In genomic region chr6:125196301-125196700, GRCm38 (mm10) we compare ENCODE assay signal across 21 mouse cellular contexts. TPM values are rescaled to one million over a fixed set of nuclear protein-coding genes. Genes with fewer than 3 reads are reported as not detected.
A peak's percentile ranks its signal among the peaks of the same experiment; 100 is the strongest.
DNase-seq lines count a peak whose midpoint lies in the region; ATAC-seq and TF ChIP-seq lines count a peak whose summit lies in the region.
"Had no signal": no experiment of that assay in that cellular context is flagged by ENCODE, and none has a peak within 500 bp of the region (broad histone marks: within the 10 kb centered on the region; RNA-seq: fewer than 3 reads in every experiment).

No protein-coding gene starts in this region.

- peaks cover 9% of the 10 kb centered on the region for H3K36me3 ChIP-seq in heart, adult 2 months (ENCODE audit: control insufficient read depth, insufficient read depth, low read length)
- no peaks in the 10 kb centered on the region for H3K36me3 ChIP-seq in testis, adult 2 months (ENCODE audit: control insufficient read depth, insufficient read depth, low read length)
- H3K36me3 ChIP-seq in midbrain, postnatal 0 days (ENCODE audit: insufficient read depth, low read length) = no peaks in the 10 kb centered on the region; the same call in none of the 2 replicates

- TF ChIP-seq POLR2A in heart, adult 2 months (IDR thresholded peaks at IDR 0.05; ENCODE audit: insufficient read depth, low read depth, low read length) = 0 out of 2 replicates have a peak, but pooled peaks have one; percentile 17
- no peak for TF ChIP-seq POLR2A in testis, adult 2 months (IDR thresholded peaks at IDR 0.05; ENCODE audit: control insufficient read depth, low read depth, low read length)

- WGBS in heart, adult 2 months = 72% methylated on average over 3 of the region's 3 CpGs
- WGBS in midbrain, postnatal 0 days = 24% methylated on average over 3 of the region's 3 CpGs

- no peak for TF ChIP-seq EP300 in heart, adult 2 months (IDR thresholded peaks at IDR 0.05; ENCODE audit: insufficient read depth, low read depth, low read length)

- ATAC-seq in midbrain, postnatal 0 days (ENCODE audit: low FRiP score) = no peak
- ATAC-seq: activated CD4-positive, CD25-positive, alpha-beta regulatory T cell, adult 4 months; CD4-positive, CD25-positive, alpha-beta regulatory T cell, adult 4 months had no signal

- no peak for TF ChIP-seq CTCF in heart, adult 2 months (IDR thresholded peaks at IDR 0.05)
- TF ChIP-seq CTCF in testis, adult 2 months (IDR thresholded peaks at IDR 0.05; ENCODE audit: control insufficient read depth, insufficient read depth, insufficient replicate concordance, low read depth, low read length) = no peak
- TF ChIP-seq CTCF in midbrain, postnatal 0 days (IDR thresholded peaks at IDR 0.05) = no peak

- no peak overlapping the region; the same call in 1 of the 2 replicates for H3K27ac ChIP-seq in heart, adult 2 months
- H3K27ac ChIP-seq in testis, adult 2 months (ENCODE audit: control insufficient read depth, insufficient read depth, low read depth, low read length) = peak overlapping the region; percentile 16; the same call in 1 of the 2 replicates
- no peak overlapping the region for H3K27ac ChIP-seq in midbrain, postnatal 0 days (ENCODE audit: low read depth, low read length)
- H3K27ac ChIP-seq: hindbrain, embryonic 12.5 days had no signal

- no peaks in the 10 kb centered on the region for H3K9me3 ChIP-seq in midbrain, postnatal 0 days (ENCODE audit: low read length)
- H3K9me3 ChIP-seq: embryonic facial prominence, embryonic 13.5 days; hindbrain, embryonic 12.5 days; neural tube, embryonic 13.5 days had no signal

- no peak overlapping the region for H3K4me3 ChIP-seq in heart, adult 2 months
- H3K4me3 ChIP-seq in testis, adult 2 months (ENCODE audit: control insufficient read depth, low read depth, low read length) = no peak overlapping the region
- no peak overlapping the region for H3K4me3 ChIP-seq in midbrain, postnatal 0 days (ENCODE audit: low read depth, low read length)
- H3K4me3 ChIP-seq: embryonic facial prominence, embryonic 13.5 days; hindbrain, embryonic 12.5 days; neural tube, embryonic 13.5 days had no signal

- intact Hi-C loops in heart, adult 2 months (cut with DNase I) = no loop called here
- intact Hi-C loops in heart, postnatal 10 days (cut with DNase I) = loop anchor here (2.0 kb wide), 1 partner anchor 16 kb away; no protein-coding TSS in a partner anchor

- DNase-seq in embryo, embryonic 10.5 days (ENCODE audit: low spot score) = peak; percentile 14
- DNase-seq in embryo, embryonic 9.5 days (ENCODE audit: extremely low spot score) = no peak
- no peak for DNase-seq in heart, adult 2 months
- DNase-seq in heart, postnatal 10 days = no peak
- DNase-seq in testis, postnatal 14 days (ENCODE audit: low spot score) = no peak
- peak; percentile 11 for DNase-seq in midbrain, postnatal 0 days (ENCODE audit: low spot score)
- DNase-seq in urinary bladder, postnatal 36 days (ENCODE audit: low spot score in 2 of 2) = no peak
- DNase-seq: adrenal gland, postnatal 36 days; cerebellum, adult 18-20 months; cerebellum, postnatal 25 days; kidney, adult 8-10 months; kidney, postnatal 14 days; left cerebral cortex, postnatal 4 days; liver; lung, postnatal 10 days had no signal

- H3K79me2 ChIP-seq in heart, adult 2 months (replicated peaks; ENCODE audit: control insufficient read depth, insufficient read depth, low read length) = no peaks in the 10 kb centered on the region

- H3K9ac ChIP-seq in heart, adult 2 months (ENCODE audit: low read depth, low read length) = no peak overlapping the region
- H3K9ac ChIP-seq in midbrain, postnatal 0 days (replicated peaks; ENCODE audit: low read length, poor library complexity, severe bottlenecking) = no peak overlapping the region
- H3K9ac ChIP-seq: embryonic facial prominence, embryonic 13.5 days; neural tube, embryonic 13.5 days had no signal

- no peak overlapping the region for H3K4me2 ChIP-seq in midbrain, postnatal 0 days (ENCODE audit: low read depth, low read length, poor library complexity, severe bottlenecking)
- H3K4me2 ChIP-seq: embryonic facial prominence, embryonic 13.5 days; hindbrain, embryonic 12.5 days; neural tube, embryonic 13.5 days had no signal

- no peaks in the 10 kb centered on the region for H3K27me3 ChIP-seq in heart, adult 2 months (ENCODE audit: control insufficient read depth, insufficient read depth, low read length)
- no peaks in the 10 kb centered on the region for H3K27me3 ChIP-seq in testis, adult 2 months (ENCODE audit: control insufficient read depth, insufficient read depth, low read length)
- no peaks in the 10 kb centered on the region for H3K27me3 ChIP-seq in midbrain, postnatal 0 days (ENCODE audit: insufficient read depth, low read length)
- H3K27me3 ChIP-seq: embryonic facial prominence, embryonic 13.5 days; hindbrain, embryonic 12.5 days; neural tube, embryonic 13.5 days had no signal

- peaks cover 1% of the 10 kb centered on the region; the same call in 1 of the 2 replicates for H3K4me1 ChIP-seq in heart, adult 2 months (ENCODE audit: control insufficient read depth, insufficient read depth, low read length)
- H3K4me1 ChIP-seq in testis, adult 2 months (ENCODE audit: control insufficient read depth, insufficient read depth, low read length) = no peaks in the 10 kb centered on the region
- H3K4me1 ChIP-seq in midbrain, postnatal 0 days (ENCODE audit: insufficient read depth, low read length) = no peaks in the 10 kb centered on the region

RNA-seq across cellular contexts. Expression of gene Mrpl51, which starts 4.7 kb away (rescaled TPM):
- total RNA-seq in heart, adult 2 months (2021) = 100 to 1,000 TPM; 303 to 343 TPM
- 166 and 170 TPM in 2 replicates for polyA plus RNA-seq in heart, adult 2 months (2012; rRNA removed)
- total RNA-seq in heart, postnatal 10 days (2021) = 100 to 1,000 TPM; 272 to 283 TPM
- 171 and 194 TPM in 2 replicates for polyA plus RNA-seq in testis, adult 2 months (2012; rRNA removed)
- total RNA-seq in midbrain, postnatal 0 days (2014; rRNA removed) = 23.3 and 48.2 TPM in 2 replicates
- polyA plus RNA-seq in midbrain, postnatal 0 days (2015; fragmentation: Nextera tagmentation; extraction: Ambion mirVana) = 136 and 145 TPM in 2 replicates

RNA-seq across cellular contexts. Expression of gene Ncapd2, which starts 4.8 kb away (rescaled TPM):
- 10 to 100 TPM; 17.6 TPM for total RNA-seq in heart, adult 2 months (2021)
- 34.0 and 40.2 TPM in 2 replicates for polyA plus RNA-seq in heart, adult 2 months (2012; rRNA removed)
- 10 to 100 TPM; 42.3 to 51.8 TPM for total RNA-seq in heart, postnatal 10 days (2021)
- polyA plus RNA-seq in testis, adult 2 months (2012; rRNA removed) = 100 and 109 TPM in 2 replicates
- 29.8 and 33.7 TPM in 2 replicates for total RNA-seq in midbrain, postnatal 0 days (2014; rRNA removed)
- 18.4 and 21.0 TPM in 2 replicates for polyA plus RNA-seq in midbrain, postnatal 0 days (2015; fragmentation: Nextera tagmentation; extraction: Ambion mirVana)

RNA-seq across cellular contexts. Expression of gene Vamp1, which starts 19.1 kb away (rescaled TPM):
- 1 to 10 TPM; 4.9 to 5.3 TPM for total RNA-seq in heart, adult 2 months (2021)
- 14.1 and 20.4 TPM in 2 replicates for polyA plus RNA-seq in heart, adult 2 months (2012; rRNA removed)
- 1 to 10 TPM; 8.1 to 9.1 TPM for total RNA-seq in heart, postnatal 10 days (2021)
- polyA plus RNA-seq in testis, adult 2 months (2012; rRNA removed) = 10.3 and 11.3 TPM in 2 replicates
- 42.7 and 47.6 TPM in 2 replicates for total RNA-seq in midbrain, postnatal 0 days (2014; rRNA removed)
- 40.5 and 46.0 TPM in 2 replicates for polyA plus RNA-seq in midbrain, postnatal 0 days (2015; fragmentation: Nextera tagmentation; extraction: Ambion mirVana)

RNA-seq across cellular contexts. Expression of gene Gapdh, which starts 30.0 kb away (rescaled TPM):
- 1,000 to 10,000 TPM; 4,018 to 4,312 TPM for total RNA-seq in heart, adult 2 months (2021)
- 7,726 and 8,318 TPM in 2 replicates for polyA plus RNA-seq in heart, adult 2 months (2012; rRNA removed)
- total RNA-seq in heart, postnatal 10 days (2021) = 1,000 to 10,000 TPM; 3,414 to 3,559 TPM
- polyA plus RNA-seq in testis, adult 2 months (2012; rRNA removed) = 274 and 379 TPM in 2 replicates
- 2,678 and 3,049 TPM in 2 replicates for total RNA-seq in midbrain, postnatal 0 days (2014; rRNA removed)
- polyA plus RNA-seq in midbrain, postnatal 0 days (2015; fragmentation: Nextera tagmentation; extraction: Ambion mirVana) = 1,705 and 1,726 TPM in 2 replicates

RNA-seq across cellular contexts. Expression of gene Tapbpl, which starts 35.4 kb away (rescaled TPM):
- 1 to 10 TPM; 4.1 to 6.6 TPM for total RNA-seq in heart, adult 2 months (2021)
- polyA plus RNA-seq in heart, adult 2 months (2012; rRNA removed) = 7.4 and 7.6 TPM in 2 replicates
- 1 to 10 TPM; 2.8 to 4.4 TPM for total RNA-seq in heart, postnatal 10 days (2021)
- polyA plus RNA-seq in testis, adult 2 months (2012; rRNA removed) = 8.0 and 9.3 TPM in 2 replicates
- 4.7 and 6.2 TPM in 2 replicates for total RNA-seq in midbrain, postnatal 0 days (2014; rRNA removed)
- 9.0 and 9.7 TPM in 2 replicates for polyA plus RNA-seq in midbrain, postnatal 0 days (2015; fragmentation: Nextera tagmentation; extraction: Ambion mirVana)

Comparison
In these comparisons a context has a peak if more than half of its experiments do, and no peak if none do; other contexts are left out.
1. DNase-seq: peak in embryo, embryonic 10.5 days (single experiment) and midbrain, postnatal 0 days (single experiment); none in embryo, embryonic 9.5 days (single experiment), heart, adult 2 months (0 of 2), heart, postnatal 10 days (0 of 2), testis, postnatal 14 days (single experiment) and urinary bladder, postnatal 36 days (0 of 2).